Mouse (Mus musculus) stomach, embryonic 14.5 days (tissue): ENCODE measurements around the gene Mapk13. TPM values are rescaled to one million over a fixed set of nuclear protein-coding genes. Genes with fewer than 3 reads are reported as not detected.
"Not testable (repeated sequence)": the region's sequence is repeated elsewhere in the genome, so short reads cannot be mapped to it uniquely, and the experiment has no call there.

Experiments used
- ATAC-seq: fragments of 200-750 bp; cut with Nextera tagmentation; 2 replicates; pipeline ENCODE4 v1.8.0; 2017; ENCODE audit warnings: low read depth, moderate TSS enrichment; ENCODE audit not compliant: insufficient number of reproducible peaks, insufficient read depth, low FRiP score
- H3K27ac ChIP-seq: fragments of 300-500 bp; sonication (generic); 2 replicates; pipeline ENCODE4 v1.5.1; 2014; ENCODE audit warnings: mild to moderate bottlenecking, low read length, moderate library complexity, mixed read lengths
- H3K27me3 ChIP-seq: fragments of 300-500 bp; sonication (generic); 2 replicates; pipeline ENCODE4 v1.6.1; 2014; ENCODE audit warnings: low read length, control low read depth, mixed read lengths; ENCODE audit not compliant: control insufficient read depth, insufficient read depth
- H3K36me3 ChIP-seq: fragments of 300-500 bp; sonication (generic); 2 replicates; pipeline ENCODE4 v1.6.1; 2014; ENCODE audit warnings: mild to moderate bottlenecking, control low read depth, low read length, moderate library complexity, mixed read lengths; ENCODE audit not compliant: control insufficient read depth, insufficient read depth
- H3K4me1 ChIP-seq: fragments of 300-500 bp; sonication (generic); 2 replicates; pipeline ENCODE4 v1.6.1; 2014; ENCODE audit warnings: low read length, control low read depth, mixed read lengths; ENCODE audit not compliant: control insufficient read depth, insufficient read depth
- H3K4me2 ChIP-seq: fragments of 300-500 bp; sonication (generic); replicated peaks from 2 replicates; pipeline ENCODE4 v1.6.1; 2014; ENCODE audit warnings: low read depth, low read length, control low read depth
- H3K4me3 ChIP-seq: fragments of 300-500 bp; sonication (generic); 2 replicates; pipeline ENCODE4 v1.5.1; 2014; ENCODE audit warnings: low read depth, low read length, control low read depth
- H3K9ac ChIP-seq: fragments of 300-500 bp; sonication (generic); replicated peaks from 2 replicates; pipeline ENCODE4 v1.6.1; 2014; ENCODE audit warnings: low read depth, mild to moderate bottlenecking, control low read depth, low read length, moderate library complexity, mixed read lengths
- H3K9me3 ChIP-seq: fragments of 300-500 bp; sonication (generic); 2 replicates; pipeline ENCODE4 v1.6.1; 2016; ENCODE audit warnings: low read depth, low read length, control low read depth; ENCODE audit not compliant: control insufficient read depth
- WGBS: fragments of 180-500 bp; shearing (Covaris S2); extraction: QIAGEN DNeasy Blood & Tissue Kit; methylation state at CpG from one replicate; pipeline ENCODE4 v1.1.7; 2014; 5-methylcytosine and 5-hydroxymethylcytosine counted together
- polyA plus RNA-seq: library from polyadenylated mRNA; unstranded; fragments of >200 nt; fragmentation: Nextera tagmentation; extraction: Ambion mirVana; gene quantifications from 2 replicates; pipeline ENCODE4 v1.2.1, GENCODE M21; 2014

Mapk13 gene
- polyA plus RNA-seq = 77.5 and 78.3 TPM in 2 replicates

DNA sequence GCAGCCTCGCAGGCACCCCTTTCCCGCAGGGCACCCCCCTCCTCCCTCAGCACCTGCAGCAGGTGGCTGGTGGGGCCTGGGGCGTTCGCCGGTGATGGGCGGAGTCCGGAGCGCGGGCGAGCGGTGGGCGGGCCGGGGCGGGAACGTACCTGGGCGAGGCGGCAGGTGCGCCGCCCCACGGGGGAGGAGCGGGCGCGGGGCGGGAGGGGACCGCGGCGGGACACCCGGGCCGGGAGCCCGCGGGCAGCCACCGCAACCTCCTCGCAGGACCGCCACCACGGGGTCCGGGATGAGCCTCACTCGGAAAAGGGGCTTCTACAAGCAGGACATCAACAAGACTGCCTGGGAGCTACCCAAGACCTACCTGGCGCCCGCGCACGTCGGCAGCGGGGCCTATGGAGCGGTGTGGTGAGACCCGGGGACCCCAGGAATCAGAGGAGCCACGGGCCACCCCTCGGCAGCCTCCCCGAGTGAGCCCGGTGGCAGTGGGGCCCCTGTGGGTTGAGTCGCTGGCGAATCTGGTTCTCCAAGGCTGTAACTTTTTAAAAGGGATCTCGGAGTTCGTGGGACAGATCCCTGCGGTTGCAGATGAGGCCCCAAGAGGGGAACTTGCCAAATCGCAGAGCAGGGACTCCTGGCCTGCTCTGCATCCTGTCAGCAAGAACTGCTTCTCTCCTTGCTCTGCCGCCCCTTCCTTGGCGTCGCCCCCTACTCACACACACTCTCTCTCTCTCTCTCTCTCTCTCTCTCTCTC is at the start of gene Mapk13:
TSS of gene Mapk13 (plus strand) at position 177 of the 754 bp plus-strand sequence.
- peak within 1 kb of the TSS; percentile 49 for H3K4me3 ChIP-seq
- H3K9ac ChIP-seq = peak within 1 kb of the TSS; percentile 53
- WGBS = 1% methylated on average over 46 of the region's 58 CpGs
- peak; percentile 76 for ATAC-seq
- H3K4me1 ChIP-seq = peaks cover 3% of the 10 kb centered on the region; the same call in 1 of the 2 replicates
- no peaks in the 10 kb centered on the region for H3K36me3 ChIP-seq
- no peaks in the 10 kb centered on the region for H3K27me3 ChIP-seq
- H3K4me2 ChIP-seq = peak within 1 kb of the TSS; percentile 66
- peak within 1 kb of the TSS; percentile 49; the same call in 1 of the 2 replicates for H3K27ac ChIP-seq
- no peaks in the 10 kb centered on the region for H3K9me3 ChIP-seq

DNA sequence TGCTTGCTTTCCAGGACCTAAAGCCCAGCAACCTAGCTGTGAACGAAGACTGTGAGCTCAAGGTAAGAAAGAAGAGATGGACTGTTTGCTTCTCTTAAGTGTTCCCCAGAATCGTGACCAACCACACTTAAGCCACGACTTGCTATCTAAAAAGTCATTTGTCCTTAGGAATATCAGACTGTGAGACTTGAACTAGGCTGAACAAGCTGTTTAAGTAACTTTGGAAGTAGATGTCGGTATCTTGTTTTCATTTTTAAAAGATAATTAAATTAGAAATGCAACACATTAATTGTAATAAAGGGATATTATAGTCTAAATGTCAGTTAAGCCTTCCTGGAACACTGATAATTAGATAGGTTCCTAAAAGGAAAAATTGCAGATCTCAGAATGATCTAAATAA is 43.3 kb upstream of the Mapk13 start, which contains the start of gene AC170998.1:
TSS of gene AC170998.1 (plus strand) at position 301 of the 400 bp plus-strand sequence.
- H3K9me3 ChIP-seq = no peaks in the 10 kb centered on the region
- WGBS = 89% methylated on average over 4 of the region's 4 CpGs
- H3K36me3 ChIP-seq = peaks cover 52% of the 10 kb centered on the region
- H3K27ac ChIP-seq = no peak within 1 kb of the TSS
- no peaks in the 10 kb centered on the region for H3K27me3 ChIP-seq
- no peak within 1 kb of the TSS for H3K4me2 ChIP-seq
- ATAC-seq = no peak
- no peaks in the 10 kb centered on the region for H3K4me1 ChIP-seq
- H3K9ac ChIP-seq = no peak within 1 kb of the TSS
- no peak within 1 kb of the TSS for H3K4me3 ChIP-seq

DNA sequence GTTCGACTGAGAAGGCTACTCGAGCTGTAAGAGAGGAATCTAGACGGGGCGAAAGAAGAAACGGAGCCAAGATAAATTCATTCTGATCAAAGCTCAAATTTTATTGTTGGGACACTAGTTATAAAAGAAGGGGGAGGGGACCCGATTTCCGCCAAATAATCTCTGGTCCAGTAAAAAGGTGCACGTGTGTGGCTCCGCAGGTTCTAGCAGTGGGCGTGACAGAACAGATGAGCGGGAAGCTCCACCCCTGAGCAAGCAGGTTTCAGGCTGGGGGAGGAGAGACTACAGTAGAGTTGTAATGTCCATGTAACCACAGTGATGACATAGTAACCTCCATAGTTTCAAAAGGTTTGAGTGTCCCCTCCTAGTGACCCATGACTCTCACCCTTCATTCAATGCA is 41.6 kb upstream of the Mapk13 start:
- ATAC-seq, H3K4me2 ChIP-seq, H3K27ac ChIP-seq, H3K27me3 ChIP-seq, H3K4me1 ChIP-seq, H3K4me3 ChIP-seq, H3K9ac ChIP-seq, H3K9me3 ChIP-seq: not testable (repeated sequence)
- WGBS = 92% methylated on average over 11 of the region's 11 CpGs
- H3K36me3 ChIP-seq = peaks cover 61% of the 10 kb centered on the region

DNA sequence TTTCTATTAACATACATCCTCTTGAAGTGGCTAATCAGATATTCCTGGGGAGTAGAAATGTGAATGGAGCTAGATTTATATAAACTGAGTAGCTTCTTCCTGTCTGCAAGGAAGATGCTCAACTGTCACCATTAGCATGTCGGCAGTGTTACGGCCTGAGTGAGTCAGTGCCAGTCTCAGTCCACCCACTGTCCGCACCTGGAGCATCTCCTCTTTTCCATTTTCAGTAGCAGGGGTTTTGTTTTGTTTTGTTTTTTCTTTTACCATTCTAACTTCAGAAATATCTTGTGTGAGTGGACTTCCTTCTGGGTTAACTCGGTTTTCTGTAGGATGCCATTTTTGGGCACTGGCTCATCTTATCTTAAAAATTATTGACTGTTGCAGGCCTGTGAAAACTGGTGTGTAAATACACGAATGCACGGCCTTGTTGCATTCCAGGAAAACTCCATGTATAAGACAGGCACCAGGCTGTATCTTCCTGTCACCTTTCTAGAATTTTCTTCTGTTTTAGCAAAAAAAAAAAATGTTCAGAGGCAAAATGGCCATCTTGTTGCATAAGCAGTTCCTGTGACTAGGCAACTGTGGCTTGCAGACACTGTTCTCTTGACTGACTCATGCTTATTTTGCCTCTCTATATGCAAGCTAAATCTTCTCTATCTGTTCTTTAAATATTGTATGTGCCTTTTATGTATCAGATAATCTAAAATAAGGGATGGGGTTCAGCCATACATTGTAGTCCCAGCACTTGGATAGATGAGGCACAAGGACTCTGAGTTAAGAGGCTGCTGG is 33.6 kb upstream of the Mapk13 start:
- WGBS = 79% methylated on average over 6 of the region's 6 CpGs
- Histone ChIP-seq H3K9me3 (no peaks in the 10 kb centered on the region), H3K27ac (no peak overlapping the region), H3K4me1 (no peaks in the 10 kb centered on the region), H3K4me3 (no peak overlapping the region), H3K36me3 (peaks cover 40% of the 10 kb centered on the region), H3K4me2 (no peak overlapping the region), H3K9ac (no peak overlapping the region), H3K27me3 (no peaks in the 10 kb centered on the region)
- no peak for ATAC-seq

DNA sequence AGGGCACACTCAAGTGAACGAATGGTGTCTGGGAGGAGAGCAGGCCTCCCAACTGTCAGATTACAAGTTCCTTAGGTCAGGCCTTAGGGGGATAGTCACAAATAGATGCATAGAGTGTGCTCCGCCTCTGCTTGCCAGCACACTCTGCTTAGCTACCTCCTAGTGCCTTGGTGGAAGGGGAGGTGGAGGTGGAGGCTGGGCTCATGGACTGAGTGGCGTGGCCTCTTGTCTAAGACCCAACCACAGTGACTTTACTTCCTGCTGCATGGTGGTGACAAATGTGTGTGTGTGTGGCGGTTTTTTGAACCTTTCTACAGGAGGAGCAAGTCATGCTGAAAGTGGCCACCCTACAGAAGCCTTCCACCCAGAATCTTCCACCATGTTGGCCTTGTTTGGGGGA is 32.6 kb upstream of the Mapk13 start:
- no peak overlapping the region for H3K9ac ChIP-seq
- no peaks in the 10 kb centered on the region for H3K4me1 ChIP-seq
- 79% methylated on average over 4 of the region's 4 CpGs for WGBS
- no peak for ATAC-seq
- no peak overlapping the region for H3K4me2 ChIP-seq
- no peaks in the 10 kb centered on the region for H3K27me3 ChIP-seq
- peaks cover 39% of the 10 kb centered on the region for H3K36me3 ChIP-seq
- H3K9me3 ChIP-seq = no peaks in the 10 kb centered on the region
- H3K27ac ChIP-seq = no peak overlapping the region
- no peak overlapping the region for H3K4me3 ChIP-seq

DNA sequence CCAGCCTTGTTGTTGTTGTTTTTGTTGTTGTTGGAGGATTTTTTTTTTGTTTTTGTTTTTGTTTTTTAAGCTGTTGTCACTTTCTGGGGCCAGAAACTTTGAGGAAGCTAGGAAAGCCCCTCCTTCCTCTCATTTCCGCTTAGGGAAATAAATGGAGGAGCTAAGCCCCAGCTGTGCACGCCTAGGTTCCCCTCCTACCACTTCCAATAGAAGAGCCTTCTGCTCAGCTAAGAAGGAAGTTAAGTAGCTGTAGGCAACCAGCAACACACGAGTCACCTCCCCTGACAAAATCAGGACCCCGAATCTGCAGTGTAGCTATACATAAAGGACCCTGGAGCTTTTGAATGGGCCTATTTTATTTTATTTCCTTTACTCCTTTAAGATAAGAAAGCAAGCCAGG is 31.1 kb upstream of the Mapk13 start:
- Histone ChIP-seq H3K4me2 (no peak overlapping the region), H3K27ac (no peak overlapping the region), H3K27me3 (no peaks in the 10 kb centered on the region), H3K9me3 (no peaks in the 10 kb centered on the region), H3K9ac (no peak overlapping the region), H3K4me3 (no peak overlapping the region), H3K36me3 (peaks cover 38% of the 10 kb centered on the region; the same call in 1 of the 2 replicates), H3K4me1 (no peaks in the 10 kb centered on the region)
- 79% methylated on average over 4 of the region's 4 CpGs for WGBS
- ATAC-seq = no peak

DNA sequence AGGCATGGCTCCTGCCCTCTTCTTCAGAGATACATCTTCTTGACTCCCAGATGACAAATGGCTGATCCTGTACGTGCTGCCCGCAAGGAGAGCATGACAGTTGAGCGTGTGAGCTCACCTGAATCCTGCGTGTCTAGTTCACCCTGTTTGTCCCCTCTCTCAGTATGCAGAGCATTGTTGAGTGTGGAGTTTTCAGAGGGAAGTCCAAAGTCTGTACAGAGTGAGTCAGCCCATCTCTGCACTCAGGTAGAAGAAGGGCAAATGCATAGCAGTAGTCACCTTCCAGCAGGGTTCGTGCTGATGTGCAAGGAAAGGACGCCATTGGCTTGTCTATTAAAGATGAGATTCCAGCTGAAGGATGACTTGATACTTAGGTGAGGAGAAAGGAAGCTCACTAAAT is 29.9 kb upstream of the Mapk13 start:
- ATAC-seq = no peak
- Histone ChIP-seq H3K4me1 (no peaks in the 10 kb centered on the region), H3K36me3 (peaks cover 48% of the 10 kb centered on the region), H3K27me3 (no peaks in the 10 kb centered on the region), H3K9ac (no peak overlapping the region), H3K27ac (no peak overlapping the region), H3K4me2 (no peak overlapping the region), H3K9me3 (no peaks in the 10 kb centered on the region), H3K4me3 (no peak overlapping the region)
- whole genome bisulfite sequencing = 91% methylated on average over 6 of the region's 6 CpGs

DNA sequence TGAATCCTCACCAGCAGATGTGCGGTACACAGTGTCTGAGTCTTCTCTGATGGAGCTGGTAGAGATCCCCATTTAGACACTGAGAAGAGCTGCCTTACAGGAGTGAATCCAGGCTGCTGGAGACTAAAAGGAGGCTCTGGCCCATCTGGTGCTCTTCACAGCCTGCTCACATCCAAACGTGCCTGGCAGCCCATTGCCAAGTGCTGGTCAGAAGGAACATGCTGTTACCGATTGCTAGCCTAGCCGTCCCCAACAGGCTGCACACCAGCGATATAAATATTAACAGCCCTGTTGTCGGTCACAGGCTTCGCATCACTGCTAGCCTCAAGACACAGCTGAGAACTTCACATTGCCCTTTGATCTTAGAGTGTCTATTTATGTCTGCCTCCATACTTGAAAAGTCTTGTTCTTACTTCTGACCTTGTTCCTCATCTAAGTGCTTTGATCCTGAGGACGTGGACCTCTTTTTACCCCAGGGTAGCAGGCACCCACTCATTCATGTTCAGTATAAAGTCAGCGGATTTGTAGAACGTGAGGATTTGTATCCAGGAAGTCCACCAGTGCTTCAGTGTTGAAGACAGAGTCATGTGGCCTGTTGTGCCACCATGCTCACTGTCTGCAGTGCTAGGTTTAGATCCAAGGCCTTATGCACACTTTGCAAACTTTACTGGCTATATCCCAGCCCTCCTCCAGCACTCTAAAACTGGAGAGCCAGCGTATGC is 25.8 kb upstream of the Mapk13 start:
- no peak for ATAC-seq
- peaks cover 72% of the 10 kb centered on the region for H3K36me3 ChIP-seq
- H3K9me3 ChIP-seq = no peaks in the 10 kb centered on the region
- no peaks in the 10 kb centered on the region for H3K4me1 ChIP-seq
- 91% methylated on average over 11 of the region's 11 CpGs for WGBS
- H3K4me2 ChIP-seq = no peak overlapping the region
- H3K4me3 ChIP-seq = no peak overlapping the region
- H3K9ac ChIP-seq = no peak overlapping the region
- H3K27me3 ChIP-seq = no peaks in the 10 kb centered on the region
- no peak overlapping the region for H3K27ac ChIP-seq
